Mouse (Mus musculus) left cerebral cortex, postnatal 10 days (tissue): ENCODE measurements at regions not wholly inside any gene's neighbourhood (a gene's known extent, or its start where the extent isn't known, plus 50 kb on each side); places are given as distances from the start of the nearest gene placed in this dataset.

Experiments used
- DNase-seq, 2 experiments: peaks; one replicate each; pipeline ENCODE4 v3.0.0; 2021 to 2022; ENCODE audit warnings: low spot score in 2 of 2, mixed read lengths in 1 of 2; ENCODE audit errors: extremely low spot score in 1 of 2
- intact Hi-C: fragments of 180-260 bp; cut with DNase I; formaldehyde crosslinking; loops from one replicate; pipeline ENCODE4 v1.15.1; 2025

GRCm38 (mm10) chrX:145848937-145849783, 344.2 kb upstream of the Amot start:
- peak; percentile 36 to 57 for DNase-seq
- intact Hi-C loops: no loop called here

- DNase-seq: no peak
- intact Hi-C loops: no loop called here
These were observed 328.1 kb upstream of the Amot start for GRCm38 (mm10) chrX:145833106-145833505.

- no peak for DNase-seq
- intact Hi-C loops: no loop called here
These were observed 308.0 kb upstream of the Amot start for GRCm38 (mm10) chrX:145812995-145813394.
